Mouse (Mus musculus): Measurements from ENCODE around the gene A3galt2. TPM values are rescaled to one million over a fixed set of nuclear protein-coding genes. Genes with fewer than 3 reads are reported as not detected.

Gene A3galt2
- polyA plus RNA-seq, 1 experiment: 0.13 TPM

DNA sequence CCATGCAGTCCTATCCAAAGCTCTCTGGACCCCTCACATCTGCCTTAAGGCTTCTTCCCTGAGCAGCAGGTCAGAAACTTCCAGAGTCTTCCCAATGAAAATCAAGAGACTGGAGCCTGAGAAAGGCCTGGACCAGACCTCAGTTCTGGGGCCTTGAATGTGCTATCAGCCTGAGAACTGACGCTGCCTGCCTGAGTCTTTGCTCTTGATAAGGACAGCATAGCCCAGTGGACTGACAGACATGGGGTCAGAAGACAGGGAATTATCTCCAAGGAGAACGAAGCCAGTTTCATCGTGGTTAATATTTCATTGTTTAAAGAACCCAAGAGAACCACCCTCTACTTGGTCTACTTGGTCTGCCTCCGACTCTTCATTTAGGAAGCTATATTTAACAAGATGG, 27.5 kb downstream of the A3galt2 start:
- no peak for TF ChIP-seq MAX (IDR thresholded peaks at IDR 0.05; ENCODE audit: low read depth)
- TF ChIP-seq TCF12 (IDR thresholded peaks at IDR 0.05; ENCODE audit: insufficient read depth, poor library complexity, severe bottlenecking): no peak
- TF ChIP-seq TCF3 (IDR thresholded peaks at IDR 0.05; ENCODE audit: insufficient read length, low read depth): no peak
- TF ChIP-seq MYOG (IDR thresholded peaks at IDR 0.05; ENCODE audit: control insufficient read depth in 1 of 3, insufficient read depth in 1 of 3, insufficient read length in 2 of 3, low read depth in 2 of 3): no peak
- TF ChIP-seq SRF (IDR thresholded peaks at IDR 0.05; ENCODE audit: control insufficient read depth, insufficient read length, low read depth): no peak
- no peak for TF ChIP-seq CEBPB (IDR thresholded peaks at IDR 0.05; ENCODE audit: insufficient read depth, poor library complexity, severe bottlenecking)
- TF ChIP-seq USF1 (IDR thresholded peaks at IDR 0.05; ENCODE audit: low read depth): no peak
- Histone ChIP-seq H3K36me3 (ENCODE audit: control insufficient read depth, insufficient read depth) (peaks cover 11% of the 10 kb centered on the region), H3K4me3 (no peak overlapping the region), H3ac (ENCODE audit: control insufficient read depth, insufficient read length) (no peak overlapping the region), H3K4me2 (ENCODE audit: low read depth) (no peak overlapping the region), H3K27me3 (ENCODE audit: control insufficient read depth, insufficient read depth, insufficient read length) (no peaks in the 10 kb centered on the region), H3K79me2 (ENCODE audit: control insufficient read depth, insufficient read depth) (no peaks in the 10 kb centered on the region)

- TF ChIP-seq CEBPB (IDR thresholded peaks at IDR 0.05; ENCODE audit: insufficient read depth, poor library complexity, severe bottlenecking) (no peak), TCF3 (IDR thresholded peaks at IDR 0.05; ENCODE audit: insufficient read length, low read depth) (no peak), POLR2A (IDR thresholded peaks at IDR 0.05; ENCODE audit: insufficient read length, low read depth) (no peak), MYOG (IDR thresholded peaks at IDR 0.05; ENCODE audit: control insufficient read depth in 1 of 3, insufficient read depth in 1 of 3, insufficient read length in 2 of 3, low read depth in 2 of 3) (no peak), USF1 (IDR thresholded peaks at IDR 0.05; ENCODE audit: low read depth) (no peak), TCF12 (IDR thresholded peaks at IDR 0.05; ENCODE audit: insufficient read depth, poor library complexity, severe bottlenecking) (no peak), E2F4 (IDR thresholded peaks at IDR 0.05; ENCODE audit: insufficient read depth) (no peak)
Measured at GRCm38 (mm10) chr4:128784950-128785631, 29.9 kb downstream of the A3galt2 start.

DNA sequence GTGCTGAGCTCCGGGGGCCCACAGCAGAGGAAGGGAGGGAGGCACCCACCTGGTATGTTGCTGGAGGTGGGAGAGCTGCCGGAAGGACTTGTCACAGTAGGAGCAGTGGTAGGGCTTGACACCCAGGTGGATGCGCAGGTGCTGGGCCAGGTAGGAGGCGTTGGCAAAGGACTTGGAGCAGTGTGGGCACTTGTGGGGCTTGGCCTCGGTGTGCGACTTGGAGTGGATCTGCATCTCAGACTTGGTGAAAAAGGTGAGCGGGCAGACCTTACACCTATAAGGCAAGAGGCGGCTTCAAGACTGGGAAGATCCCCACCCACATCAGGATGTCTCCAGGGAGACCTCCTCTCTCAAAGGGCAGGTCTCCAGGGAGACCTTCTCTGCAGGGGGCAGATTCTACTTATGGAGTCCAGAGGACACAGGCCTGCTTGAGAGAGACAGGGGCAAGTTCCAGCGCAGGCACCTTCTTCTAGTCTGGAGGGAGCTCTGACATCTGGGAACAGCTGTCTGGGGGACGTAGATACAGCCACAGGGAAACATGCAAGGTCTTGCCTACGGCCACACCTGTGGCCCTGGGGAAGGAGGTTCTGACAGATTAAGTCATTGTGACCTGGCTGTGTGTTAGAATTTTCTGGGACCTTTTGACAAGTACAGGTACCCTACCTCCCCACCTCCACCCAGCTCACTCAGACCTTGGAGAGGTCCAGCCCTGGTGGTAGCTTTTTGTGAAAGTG, 30.9 kb downstream of the A3galt2 start:
- H3K27me3 ChIP-seq (ENCODE audit: control insufficient read depth, insufficient read depth, insufficient read length): no peaks in the 10 kb centered on the region
- H3K79me2 ChIP-seq (ENCODE audit: control insufficient read depth, insufficient read depth): no peaks in the 10 kb centered on the region
- H3K4me3 ChIP-seq: no peak overlapping the region
- no peak overlapping the region for H3ac ChIP-seq (ENCODE audit: control insufficient read depth, insufficient read length)
- no peak overlapping the region for H3K4me2 ChIP-seq (ENCODE audit: low read depth)
- no peak for TF ChIP-seq SRF (IDR thresholded peaks at IDR 0.05; ENCODE audit: control insufficient read depth, insufficient read length, low read depth)
- TF ChIP-seq CEBPB (IDR thresholded peaks at IDR 0.05; ENCODE audit: insufficient read depth, poor library complexity, severe bottlenecking): no peak
- no peak for TF ChIP-seq TCF12 (IDR thresholded peaks at IDR 0.05; ENCODE audit: insufficient read depth, poor library complexity, severe bottlenecking)
- TF ChIP-seq POLR2A (IDR thresholded peaks at IDR 0.05; ENCODE audit: insufficient read length, low read depth): no peak
- no peak for TF ChIP-seq MYOD1 (IDR thresholded peaks at IDR 0.05; ENCODE audit: control insufficient read depth in 1 of 3, insufficient read length in 2 of 3, low read depth in 2 of 3)
- TF ChIP-seq REST (IDR thresholded peaks at IDR 0.05; ENCODE audit: insufficient read depth, insufficient read length): no peak
- no peak for TF ChIP-seq MAX (IDR thresholded peaks at IDR 0.05; ENCODE audit: low read depth)
- TF ChIP-seq USF1 (IDR thresholded peaks at IDR 0.05; ENCODE audit: low read depth): no peak
- TF ChIP-seq POLR2AphosphoS2 (IDR thresholded peaks at IDR 0.05; ENCODE audit: insufficient read length, low read depth): no peak
- TF ChIP-seq MYOG (IDR thresholded peaks at IDR 0.05; ENCODE audit: control insufficient read depth in 1 of 3, insufficient read depth in 1 of 3, insufficient read length in 2 of 3, low read depth in 2 of 3): no peak
- H3K36me3 ChIP-seq (ENCODE audit: control insufficient read depth, insufficient read depth): peaks cover 11% of the 10 kb centered on the region

More at GRCm38 (mm10) chr4:128784950-128785631, 29.9 kb downstream of the A3galt2 start:
- Histone ChIP-seq H3K79me2 (ENCODE audit: control insufficient read depth, insufficient read depth) (no peaks in the 10 kb centered on the region), H3K4me2 (ENCODE audit: low read depth) (no peak overlapping the region), H3ac (ENCODE audit: control insufficient read depth, insufficient read length) (no peak overlapping the region), H3K36me3 (ENCODE audit: control insufficient read depth, insufficient read depth) (peaks cover 11% of the 10 kb centered on the region), H3K4me3 (no peak overlapping the region), H3K27me3 (ENCODE audit: control insufficient read depth, insufficient read depth, insufficient read length) (no peaks in the 10 kb centered on the region)

GRCm38 (mm10) chr4:128787023-128787939, 32.1 kb downstream of the A3galt2 start:
- Histone ChIP-seq H3K27me3 (ENCODE audit: control insufficient read depth, insufficient read depth, insufficient read length) (no peaks in the 10 kb centered on the region), H3K79me2 (ENCODE audit: control insufficient read depth, insufficient read depth) (no peaks in the 10 kb centered on the region), H3K4me3 (no peak overlapping the region), H3K36me3 (ENCODE audit: control insufficient read depth, insufficient read depth) (peaks cover 11% of the 10 kb centered on the region), H3K4me2 (ENCODE audit: low read depth) (no peak overlapping the region), H3ac (ENCODE audit: control insufficient read depth, insufficient read length) (no peak overlapping the region)
- no peak for TF ChIP-seq CEBPB (IDR thresholded peaks at IDR 0.05; ENCODE audit: insufficient read depth, poor library complexity, severe bottlenecking)
- TF ChIP-seq POLR2AphosphoS2 (IDR thresholded peaks at IDR 0.05; ENCODE audit: insufficient read length, low read depth): no peak
- TF ChIP-seq SRF (IDR thresholded peaks at IDR 0.05; ENCODE audit: control insufficient read depth, insufficient read length, low read depth): no peak
- no peak for TF ChIP-seq MYOG (IDR thresholded peaks at IDR 0.05; ENCODE audit: control insufficient read depth in 1 of 3, insufficient read depth in 1 of 3, insufficient read length in 2 of 3, low read depth in 2 of 3)
- no peak for TF ChIP-seq MYOD1 (IDR thresholded peaks at IDR 0.05; ENCODE audit: control insufficient read depth in 1 of 3, insufficient read length in 2 of 3, low read depth in 2 of 3)
- no peak for TF ChIP-seq POLR2A (IDR thresholded peaks at IDR 0.05; ENCODE audit: insufficient read length, low read depth)
- no peak for TF ChIP-seq USF1 (IDR thresholded peaks at IDR 0.05; ENCODE audit: low read depth)
- no peak for TF ChIP-seq TCF12 (IDR thresholded peaks at IDR 0.05; ENCODE audit: insufficient read depth, poor library complexity, severe bottlenecking)

Measured in myocyte (in vitro differentiated cells).